Mouse (Mus musculus): ENCODE data around the gene Tmem72. TPM values are rescaled to one million over a fixed set of nuclear protein-coding genes. Genes with fewer than 3 reads are reported as not detected.

The Tmem72 gene
- total RNA-seq (2018; cell fraction: chromatin; rRNA removed) = under 1 TPM; 0.22 to 0.77 (median 0.55) TPM
- under 1 TPM in 18 of 26 experiments, not detected in 8; under 0.01 to 0.08 (median under 0.01) TPM for total RNA-seq (2018; cell fraction: cytosol; rRNA removed)
- total RNA-seq (2018; cell fraction: nucleus; rRNA removed) = 1 to 10 TPM in 1 of 26 experiments, under 1 TPM in 25; 0.22 to 1.0 (median 0.36) TPM
- under 0.01 TPM in 1 of 3 replicates, not detected in the others for polyA plus RNA-seq (2018)

DNA sequence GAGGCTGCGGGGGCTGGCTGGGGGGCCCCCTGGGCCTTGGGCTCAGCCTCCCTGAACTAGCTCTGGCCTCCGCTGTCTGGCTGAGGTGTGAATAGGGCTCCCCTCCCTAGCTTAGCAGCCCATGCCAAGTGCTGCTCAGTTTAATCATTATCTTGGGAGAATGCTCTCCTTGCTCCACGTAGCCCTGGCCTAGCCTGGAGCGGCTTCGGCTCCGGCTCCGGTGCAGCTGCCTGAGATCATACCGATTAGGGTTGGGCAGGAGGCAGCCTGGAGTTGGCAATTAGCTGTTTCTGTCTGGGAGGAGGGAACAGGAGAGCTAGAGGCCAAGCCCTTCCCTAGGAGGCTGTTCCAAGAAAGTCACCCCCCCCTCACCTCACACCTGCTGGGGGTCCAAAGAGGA lies at the start of gene Tmem72:
Gene Tmem72 (minus strand): TSS at position 248 of the 400 bp plus-strand sequence.
- no peaks in the 10 kb centered on the region for H3K79me2 ChIP-seq (ENCODE audit: inconsistent target)
- no peaks in the 10 kb centered on the region for H3K36me3 ChIP-seq (ENCODE audit: inconsistent target)
- no peak within 1 kb of the TSS for H3K4me3 ChIP-seq (ENCODE audit: inconsistent target)
- WGBS (ENCODE audit: missing documents) = 97% methylated on average over 8 of the region's 8 CpGs
- no peak within 1 kb of the TSS for H3K27ac ChIP-seq

DNA sequence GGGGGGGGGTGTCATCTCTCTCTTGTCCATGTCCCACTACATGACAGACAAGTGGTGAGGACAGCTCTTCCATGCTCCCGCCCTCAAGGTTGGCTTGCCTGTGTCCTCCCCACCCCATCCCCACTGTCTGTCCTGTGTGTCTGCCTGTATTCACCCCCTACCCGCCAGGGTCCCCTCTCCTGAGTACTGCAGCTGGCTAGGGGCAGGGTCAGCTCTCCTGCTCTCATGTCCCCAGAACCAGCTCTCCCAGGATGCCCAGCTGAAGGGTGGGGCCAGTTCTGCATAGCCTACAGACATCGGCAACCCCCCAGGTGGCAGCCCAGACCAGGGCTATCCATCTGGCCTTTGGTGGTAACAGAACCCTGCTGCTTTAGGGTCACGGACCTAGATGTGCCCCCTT lies 47.8 kb upstream of the Tmem72 start:
- Histone ChIP-seq H3K4me3 (ENCODE audit: inconsistent target) (no peak overlapping the region), H3K36me3 (ENCODE audit: inconsistent target) (no peaks in the 10 kb centered on the region), H3K79me2 (ENCODE audit: inconsistent target) (no peaks in the 10 kb centered on the region), H3K27ac (no peak overlapping the region)
- WGBS (ENCODE audit: missing documents) = 97% methylated on average over 4 of the region's 4 CpGs

DNA sequence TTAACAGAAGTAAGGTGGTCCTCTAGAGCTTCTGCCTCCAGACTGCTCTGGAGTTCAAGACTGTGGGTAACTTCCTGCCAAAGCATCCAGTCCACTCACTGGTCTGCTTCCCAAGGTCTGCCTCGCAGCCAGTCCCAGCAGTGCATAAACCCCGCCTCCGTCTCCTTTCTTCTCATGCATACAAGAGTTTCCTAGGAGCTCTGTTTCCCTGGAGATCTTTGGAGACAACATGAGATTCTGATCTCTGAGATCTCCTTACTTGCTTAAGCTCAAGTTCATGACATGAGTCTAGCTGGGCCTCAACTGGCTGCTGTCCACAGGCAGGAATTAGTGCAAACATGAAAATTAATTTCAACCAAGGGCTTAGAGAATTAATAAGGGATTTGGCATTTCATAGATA lies 45.6 kb upstream of the Tmem72 start:
- 97% methylated on average over 3 of the region's 3 CpGs for WGBS (ENCODE audit: missing documents)
- Histone ChIP-seq H3K36me3 (ENCODE audit: inconsistent target) (no peaks in the 10 kb centered on the region), H3K27ac (no peak overlapping the region), H3K79me2 (ENCODE audit: inconsistent target) (no peaks in the 10 kb centered on the region), H3K4me3 (ENCODE audit: inconsistent target) (no peak overlapping the region)

DNA sequence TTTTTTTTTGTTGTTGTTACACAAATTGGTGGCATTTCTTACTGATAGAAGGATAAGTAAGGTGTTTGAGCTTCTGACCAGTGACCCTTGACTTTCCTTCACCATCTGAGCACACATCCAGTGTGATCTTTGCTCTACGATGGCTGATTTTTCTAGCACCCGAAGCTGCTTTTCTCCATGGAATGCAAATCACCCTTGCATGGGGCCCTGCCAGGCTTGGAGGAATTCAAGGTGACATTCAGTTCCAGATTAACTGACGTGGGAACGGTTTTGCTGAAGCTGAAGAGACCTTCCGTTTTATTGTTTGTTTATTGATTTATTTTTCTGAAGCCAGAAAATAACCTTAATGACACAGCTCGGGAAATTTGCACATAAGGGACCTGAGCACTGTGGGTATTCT lies 43.5 kb upstream of the Tmem72 start:
- WGBS (ENCODE audit: missing documents) = 97% methylated on average over 6 of the region's 6 CpGs
- H3K27ac ChIP-seq = no peak overlapping the region
- no peak overlapping the region for H3K4me3 ChIP-seq (ENCODE audit: inconsistent target)

DNA sequence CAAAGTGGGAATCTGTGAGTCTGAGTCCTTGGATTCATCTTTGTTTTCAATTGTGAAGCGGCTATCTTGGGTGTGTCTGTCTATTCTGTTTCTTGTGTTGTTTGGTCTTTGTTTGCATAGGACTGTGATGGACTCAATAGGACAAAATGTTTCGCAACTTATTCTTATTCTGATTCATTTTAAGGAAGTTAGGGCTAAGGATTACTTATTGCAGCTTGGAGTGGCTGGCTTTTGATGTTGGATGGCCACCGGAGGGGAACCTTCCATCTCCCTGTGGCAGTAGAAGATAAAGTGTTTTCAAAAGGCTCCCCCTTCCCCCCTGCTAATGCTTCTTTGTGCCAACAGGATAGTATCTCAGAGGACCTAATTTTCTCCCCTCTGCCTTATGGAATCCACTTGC lies 39.7 kb upstream of the Tmem72 start:
- no peak overlapping the region for H3K4me3 ChIP-seq (ENCODE audit: inconsistent target)

More for the DNA sequence above, 43.5 kb upstream of the Tmem72 start:
- H3K36me3 ChIP-seq (ENCODE audit: inconsistent target) = no peaks in the 10 kb centered on the region
- no peaks in the 10 kb centered on the region for H3K79me2 ChIP-seq (ENCODE audit: inconsistent target)

DNA sequence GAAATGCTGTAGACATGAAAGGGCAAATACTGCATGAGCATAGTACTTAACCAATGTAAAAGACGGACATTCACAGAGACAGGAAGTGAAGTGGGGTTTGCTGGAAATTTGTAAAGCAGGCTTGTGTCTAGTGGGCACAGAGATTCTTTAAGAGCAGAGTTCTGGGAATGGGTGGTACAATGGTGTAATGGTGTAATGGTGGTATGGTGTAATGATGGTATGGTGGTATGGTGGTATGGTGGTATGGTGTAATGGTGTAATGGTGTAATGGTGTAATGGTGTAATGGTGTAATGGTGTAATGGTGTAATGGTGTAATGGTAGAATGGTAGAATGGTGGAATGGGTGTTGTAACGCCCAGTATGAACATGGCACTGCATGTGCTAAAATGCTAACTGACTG lies 21.3 kb upstream of the Tmem72 start:
- 73% methylated on average over 2 of the region's 2 CpGs for WGBS (ENCODE audit: missing documents)
- no peak overlapping the region for H3K27ac ChIP-seq

More for the DNA sequence above, 39.7 kb upstream of the Tmem72 start:
- H3K36me3 ChIP-seq (ENCODE audit: inconsistent target) = no peaks in the 10 kb centered on the region
- H3K27ac ChIP-seq = no peak overlapping the region
- no peaks in the 10 kb centered on the region for H3K79me2 ChIP-seq (ENCODE audit: inconsistent target)
- WGBS (ENCODE audit: missing documents) = 38% methylated on average over 3 of the region's 3 CpGs

DNA sequence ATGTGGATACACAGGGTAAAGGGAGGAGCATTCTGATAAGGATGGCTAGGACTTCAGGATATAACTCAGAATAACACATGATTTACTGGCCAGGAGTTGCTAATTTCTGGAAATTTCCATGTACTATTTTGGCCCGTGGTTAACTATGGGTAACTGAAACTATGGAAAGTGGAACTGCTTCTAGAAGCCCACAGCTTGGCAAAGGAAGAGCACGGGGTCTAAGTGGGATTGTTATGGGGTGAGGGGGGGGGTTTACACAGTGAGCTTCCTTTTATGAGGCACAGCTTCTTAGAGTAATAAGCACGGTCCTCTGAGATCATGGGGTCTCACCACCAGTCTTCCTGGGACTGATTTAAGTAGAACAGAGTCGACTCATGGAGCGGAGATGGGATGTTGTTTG lies 18.6 kb upstream of the Tmem72 start:
- Histone ChIP-seq H3K36me3 (ENCODE audit: inconsistent target) (no peaks in the 10 kb centered on the region), H3K4me3 (ENCODE audit: inconsistent target) (no peak overlapping the region), H3K27ac (no peak overlapping the region), H3K79me2 (ENCODE audit: inconsistent target) (no peaks in the 10 kb centered on the region)
- 40% methylated on average over 5 of the region's 5 CpGs for WGBS (ENCODE audit: missing documents)

More for the DNA sequence above, 21.3 kb upstream of the Tmem72 start:
- Histone ChIP-seq H3K36me3 (ENCODE audit: inconsistent target) (no peaks in the 10 kb centered on the region), H3K4me3 (ENCODE audit: inconsistent target) (no peak overlapping the region), H3K79me2 (ENCODE audit: inconsistent target) (no peaks in the 10 kb centered on the region)

DNA sequence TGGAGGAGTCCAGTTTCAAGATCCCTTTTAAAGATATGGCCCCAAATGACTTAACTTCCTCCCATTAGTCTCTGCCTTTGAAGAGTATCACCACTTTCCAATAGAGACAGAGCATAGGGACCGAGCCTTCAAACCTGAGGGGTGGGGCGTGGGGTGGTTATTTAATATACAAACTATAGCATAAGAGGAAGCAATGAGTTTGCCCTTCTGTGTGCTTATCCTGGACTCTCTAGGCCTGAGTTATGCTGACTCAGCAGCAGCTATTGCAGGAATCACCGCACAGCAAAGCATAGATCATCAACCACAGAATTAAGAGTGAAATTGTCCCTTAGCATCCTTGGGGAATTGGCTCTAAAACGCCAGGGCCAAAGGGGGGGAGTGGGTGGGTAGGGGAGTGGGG lies 16.9 kb upstream of the Tmem72 start:
- no peak overlapping the region for H3K27ac ChIP-seq
- 11% methylated on average over 4 of the region's 4 CpGs for WGBS (ENCODE audit: missing documents)
- no peaks in the 10 kb centered on the region for H3K79me2 ChIP-seq (ENCODE audit: inconsistent target)
- H3K4me3 ChIP-seq (ENCODE audit: inconsistent target) = no peak overlapping the region
- H3K36me3 ChIP-seq (ENCODE audit: inconsistent target) = no peaks in the 10 kb centered on the region

DNA sequence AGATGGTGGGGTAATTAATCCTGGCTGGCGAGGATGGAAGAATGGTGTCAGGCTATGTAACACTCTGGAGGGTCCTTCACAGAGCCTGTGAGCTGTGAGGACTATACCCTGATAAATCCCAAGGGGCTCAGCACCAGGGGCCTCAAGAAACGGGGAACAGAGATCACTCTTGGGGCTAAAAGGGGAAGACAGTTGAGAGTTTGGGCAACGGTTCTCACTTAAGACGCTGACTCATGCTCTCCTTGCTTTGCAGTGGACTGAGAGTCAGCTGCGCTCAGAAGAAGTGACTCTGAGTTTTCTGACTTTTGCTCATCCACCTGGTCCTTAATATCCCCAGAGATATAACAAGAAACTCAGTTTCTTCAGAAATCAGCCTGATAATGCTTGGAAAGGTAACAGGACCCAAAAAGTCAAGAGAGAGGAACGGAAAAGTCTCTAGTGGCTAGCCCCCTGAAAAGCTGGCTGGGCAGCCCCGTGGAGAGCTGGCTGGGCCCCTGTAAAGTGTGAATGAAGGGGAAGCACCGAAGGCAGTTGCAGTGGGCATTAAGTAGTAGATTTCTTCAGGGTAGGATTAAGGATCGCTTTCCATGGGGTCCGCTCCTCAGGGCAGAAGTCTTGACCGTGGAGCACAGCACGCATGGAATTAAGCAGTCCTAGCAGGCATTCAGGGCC lies 7.9 kb upstream of the Tmem72 start:
- WGBS (ENCODE audit: missing documents) = 31% methylated on average over 12 of the region's 12 CpGs
- Histone ChIP-seq H3K4me3 (ENCODE audit: inconsistent target) (no peak overlapping the region), H3K27ac (peak overlapping the region; percentile 59)

DNA sequence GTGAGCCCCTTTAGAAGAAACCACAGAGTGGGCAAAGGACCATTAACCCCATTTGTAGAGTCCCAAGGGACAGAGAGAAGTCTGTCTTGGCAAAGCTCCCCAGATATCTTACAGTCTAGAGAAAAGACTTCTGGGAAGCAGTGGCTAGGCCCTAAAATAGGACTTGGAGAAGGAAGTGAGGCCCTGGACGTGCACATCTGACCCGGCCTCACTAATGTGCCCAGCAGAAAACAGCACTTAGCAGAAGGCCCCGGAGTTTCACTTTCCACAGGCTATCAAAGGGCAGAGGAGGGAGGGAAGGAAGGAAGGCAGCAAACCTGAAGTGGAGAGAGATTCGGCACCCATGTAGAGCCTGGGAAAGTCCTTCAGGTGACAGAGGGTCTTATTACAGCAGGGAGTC lies 2.2 kb upstream of the Tmem72 start:
- Histone ChIP-seq H3K27ac (peak overlapping the region; percentile 72), H3K4me3 (ENCODE audit: inconsistent target) (no peak overlapping the region), H3K79me2 (ENCODE audit: inconsistent target) (no peaks in the 10 kb centered on the region), H3K36me3 (ENCODE audit: inconsistent target) (no peaks in the 10 kb centered on the region)
- WGBS (ENCODE audit: missing documents) = 3% methylated on average over 4 of the region's 4 CpGs

More for the DNA sequence above, 7.9 kb upstream of the Tmem72 start:
- Histone ChIP-seq H3K36me3 (ENCODE audit: inconsistent target) (no peaks in the 10 kb centered on the region), H3K79me2 (ENCODE audit: inconsistent target) (no peaks in the 10 kb centered on the region)

DNA sequence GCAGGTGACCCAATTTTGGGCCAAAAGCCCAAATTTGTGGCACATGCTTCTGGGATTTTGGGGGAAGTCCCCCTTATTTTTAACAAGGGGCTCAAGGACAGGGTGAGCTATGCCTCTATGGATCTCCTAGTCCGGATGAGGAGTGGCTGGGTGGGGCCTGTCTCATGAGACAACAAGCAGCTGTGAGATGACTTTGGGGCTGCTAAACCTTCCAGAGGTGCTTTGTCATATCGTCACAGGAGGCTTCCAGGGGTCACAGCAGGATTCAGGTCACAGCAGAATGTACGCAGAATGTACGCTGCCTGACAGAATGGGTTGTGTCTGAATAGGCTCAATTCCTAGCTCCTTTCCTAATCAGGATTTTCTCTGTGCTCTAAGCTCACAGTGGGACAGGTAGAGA lies 1.6 kb upstream of the Tmem72 start:
- 89% methylated on average over 4 of the region's 4 CpGs for WGBS (ENCODE audit: missing documents)
- Histone ChIP-seq H3K36me3 (ENCODE audit: inconsistent target) (no peaks in the 10 kb centered on the region), H3K27ac (peak overlapping the region; percentile 72), H3K4me3 (ENCODE audit: inconsistent target) (no peak overlapping the region), H3K79me2 (ENCODE audit: inconsistent target) (no peaks in the 10 kb centered on the region)

DNA sequence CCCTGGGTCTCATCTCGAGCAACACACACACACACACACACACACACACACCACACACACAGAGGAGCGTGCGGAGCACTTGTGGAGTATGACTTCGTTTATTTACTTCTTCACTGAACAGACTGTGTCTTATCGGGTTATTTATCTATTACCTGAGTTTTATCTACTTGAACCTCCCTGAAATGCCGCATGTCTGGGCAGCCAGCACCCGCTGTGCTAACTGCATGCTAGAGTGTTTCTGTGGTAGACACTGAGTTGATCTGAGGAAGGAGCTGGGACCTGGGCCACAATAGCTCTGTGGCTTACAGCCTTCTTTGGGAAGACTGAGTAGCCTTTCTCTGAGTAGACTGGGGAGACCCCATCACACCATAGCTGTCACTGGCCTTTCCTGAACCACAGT lies 1.1 kb upstream of the Tmem72 start:
- H3K79me2 ChIP-seq (ENCODE audit: inconsistent target) = no peaks in the 10 kb centered on the region
- 97% methylated on average over 6 of the region's 7 CpGs for WGBS (ENCODE audit: missing documents)
- H3K27ac ChIP-seq = no peak overlapping the region
- H3K4me3 ChIP-seq (ENCODE audit: inconsistent target) = no peak overlapping the region
- no peaks in the 10 kb centered on the region for H3K36me3 ChIP-seq (ENCODE audit: inconsistent target)

DNA sequence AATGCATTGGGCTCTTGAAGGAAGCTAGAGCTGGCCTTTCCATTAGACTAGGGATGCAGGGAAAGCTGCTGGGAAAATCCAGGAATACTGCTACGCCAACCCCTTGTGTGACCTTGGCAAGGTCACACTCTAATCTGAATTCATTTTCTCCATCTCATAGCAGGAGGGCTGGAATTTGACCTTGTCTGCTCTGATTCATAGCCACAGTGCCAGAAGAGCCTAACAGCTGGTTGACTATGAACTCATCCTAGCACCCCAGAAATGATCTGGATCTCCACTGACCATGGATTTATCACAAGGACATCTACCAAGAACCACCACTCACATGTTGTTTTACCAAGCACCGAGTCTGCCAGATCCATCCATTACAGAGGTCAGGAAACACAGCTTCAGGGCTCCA lies 1.5 kb downstream of the Tmem72 start:
- H3K36me3 ChIP-seq (ENCODE audit: inconsistent target) = no peaks in the 10 kb centered on the region
- no peak overlapping the region for H3K4me3 ChIP-seq (ENCODE audit: inconsistent target)
- 92% methylated on average over 2 of the region's 2 CpGs for WGBS (ENCODE audit: missing documents)
- H3K79me2 ChIP-seq (ENCODE audit: inconsistent target) = no peaks in the 10 kb centered on the region
- no peak overlapping the region for H3K27ac ChIP-seq

DNA sequence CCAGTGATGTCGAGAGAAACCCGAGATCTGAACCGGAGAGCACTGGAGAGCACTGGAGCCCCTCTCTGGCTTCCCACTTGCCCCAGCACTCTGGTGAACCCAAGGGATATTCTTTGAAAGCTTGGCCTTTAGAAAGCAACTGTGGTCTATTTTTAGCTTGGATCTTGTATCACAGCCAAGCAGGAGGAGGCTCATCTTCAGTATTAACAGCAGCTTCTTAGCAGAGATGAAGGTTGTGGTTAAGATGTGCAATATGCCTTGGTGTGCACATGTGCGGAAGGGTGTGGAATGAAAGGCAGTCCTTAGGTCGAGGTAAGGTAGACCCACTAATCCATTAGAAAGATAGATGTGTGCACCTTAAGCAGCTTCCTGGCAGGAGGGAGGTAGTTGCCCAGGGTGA lies 2.1 kb downstream of the Tmem72 start:
- WGBS (ENCODE audit: missing documents) = 83% methylated on average over 5 of the region's 5 CpGs
- H3K36me3 ChIP-seq (ENCODE audit: inconsistent target) = no peaks in the 10 kb centered on the region
- no peak overlapping the region for H3K27ac ChIP-seq
- no peaks in the 10 kb centered on the region for H3K79me2 ChIP-seq (ENCODE audit: inconsistent target)
- no peak overlapping the region for H3K4me3 ChIP-seq (ENCODE audit: inconsistent target)

DNA sequence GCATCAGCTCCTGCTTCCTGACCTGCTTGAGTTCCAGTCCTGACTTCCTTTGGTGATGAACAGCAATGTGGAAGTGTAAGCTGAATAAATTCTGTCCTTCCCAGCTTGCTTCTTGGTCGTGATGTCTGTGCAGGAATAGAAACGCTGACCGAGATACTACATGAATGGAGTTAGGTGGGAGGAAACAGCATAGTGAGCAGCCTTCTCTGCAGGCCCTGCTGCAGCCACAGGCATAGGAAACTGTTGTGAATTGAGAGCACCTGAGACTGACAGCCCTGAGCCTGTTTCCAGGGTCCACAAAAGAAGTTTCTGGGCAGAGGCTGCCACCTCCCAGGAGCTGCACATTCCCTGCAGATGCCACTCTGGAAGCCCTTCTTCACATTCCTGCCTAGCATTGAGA lies 2.7 kb downstream of the Tmem72 start:
- H3K27ac ChIP-seq = no peak overlapping the region
- no peaks in the 10 kb centered on the region for H3K79me2 ChIP-seq (ENCODE audit: inconsistent target)
- no peak overlapping the region for H3K4me3 ChIP-seq (ENCODE audit: inconsistent target)
- WGBS (ENCODE audit: missing documents) = 96% methylated on average over 3 of the region's 3 CpGs
- no peaks in the 10 kb centered on the region for H3K36me3 ChIP-seq (ENCODE audit: inconsistent target)

All from macrophage (primary cell).